Mouse (Mus musculus): Measurements from ENCODE around the gene Vamp1. TPM values are rescaled to one million over a fixed set of nuclear protein-coding genes. Genes with fewer than 3 reads are reported as not detected.
A peak's percentile ranks its signal among the peaks of the same experiment; 100 is the strongest.

The Vamp1 gene
- polyA plus RNA-seq, 1 experiment from 2014 or later = 8.8 TPM

- Histone ChIP-seq H3K9ac (replicated peaks) (peak overlapping the region; percentile 75), H3K27ac (peak overlapping the region; percentile 88; the same call in 1 of the 2 replicates), H3K4me1 (replicated peaks) (peaks cover 35% of the 10 kb centered on the region), H3K27me3 (no peaks in the 10 kb centered on the region), H3K9me3 (no peaks in the 10 kb centered on the region), H3K36me3 (peaks cover 55% of the 10 kb centered on the region), H3K4me3 (replicated peaks) (peak overlapping the region; percentile 72), H3K4me2 (replicated peaks) (peak overlapping the region; percentile 90)
- no peak for ATAC-seq
Observed at GRCm38 (mm10) chr6:125190816-125191215, 24.5 kb upstream of the Vamp1 start.

GRCm38 (mm10) chr6:125191332-125192015, 23.9 kb upstream of the Vamp1 start, which contains the start of the genes Ncapd2 and Mrpl51:
Gene Ncapd2 (minus strand): TSS chr6:125191701.
Gene Mrpl51 (plus strand): TSS chr6:125191801.
- WGBS = under 1% methylated on average over 54 of the region's 54 CpGs
- H3K9me3 ChIP-seq = no peaks in the 10 kb centered on the region
- peak; percentile 98 for ATAC-seq
- H3K4me2 ChIP-seq (replicated peaks) = peak within 1 kb of the TSS; percentile 90
- H3K27me3 ChIP-seq = no peaks in the 10 kb centered on the region
- peak within 1 kb of the TSS; percentile 83 for H3K9ac ChIP-seq (replicated peaks)
- H3K4me3 ChIP-seq (replicated peaks) = peak within 1 kb of the TSS; percentile 72
- H3K36me3 ChIP-seq = peaks cover 48% of the 10 kb centered on the region
- H3K27ac ChIP-seq = peak within 1 kb of the TSS; percentile 100
- peaks cover 39% of the 10 kb centered on the region for H3K4me1 ChIP-seq (replicated peaks)

GRCm38 (mm10) chr6:125192016-125192714, 23.2 kb upstream of the Vamp1 start:
- under 1% methylated on average over 34 of the region's 34 CpGs for WGBS
- Histone ChIP-seq H3K9ac (replicated peaks) (peak overlapping the region; percentile 83), H3K27me3 (no peaks in the 10 kb centered on the region), H3K4me2 (replicated peaks) (peak overlapping the region; percentile 90), H3K9me3 (no peaks in the 10 kb centered on the region), H3K4me1 (replicated peaks) (peaks cover 39% of the 10 kb centered on the region), H3K4me3 (replicated peaks) (peak overlapping the region; percentile 72), H3K36me3 (peaks cover 42% of the 10 kb centered on the region), H3K27ac (peak overlapping the region; percentile 100)
- ATAC-seq = peak; percentile 96

- WGBS = 52% methylated on average over 5 of the region's 5 CpGs
- Histone ChIP-seq H3K4me1 (replicated peaks) (peaks cover 39% of the 10 kb centered on the region), H3K4me3 (replicated peaks) (peak overlapping the region; percentile 72), H3K27ac (peak overlapping the region; percentile 100; the same call in 1 of the 2 replicates), H3K9me3 (no peaks in the 10 kb centered on the region), H3K9ac (replicated peaks) (peak overlapping the region; percentile 83), H3K27me3 (no peaks in the 10 kb centered on the region), H3K4me2 (replicated peaks) (peak overlapping the region; percentile 90), H3K36me3 (peaks cover 35% of the 10 kb centered on the region)
- ATAC-seq = no peak
Observed at GRCm38 (mm10) chr6:125192841-125193240, 22.5 kb upstream of the Vamp1 start.

- Histone ChIP-seq H3K4me1 (replicated peaks) (peaks cover 39% of the 10 kb centered on the region), H3K27me3 (no peaks in the 10 kb centered on the region), H3K9me3 (no peaks in the 10 kb centered on the region), H3K4me3 (replicated peaks) (no peak overlapping the region), H3K9ac (replicated peaks) (no peak overlapping the region), H3K4me2 (replicated peaks) (peak overlapping the region; percentile 90; the same call in 1 of the 2 replicates), H3K36me3 (peaks cover 32% of the 10 kb centered on the region), H3K27ac (no peak overlapping the region)
- whole genome bisulfite sequencing = 81% methylated on average over 7 of the region's 7 CpGs
- ATAC-seq = no peak
Observed at GRCm38 (mm10) chr6:125193390-125193789, 22.0 kb upstream of the Vamp1 start.

GRCm38 (mm10) chr6:125195541-125196075, 19.7 kb upstream of the Vamp1 start:
- H3K36me3 ChIP-seq = peaks cover 19% of the 10 kb centered on the region
- H3K9ac ChIP-seq (replicated peaks) = no peak overlapping the region
- no peaks in the 10 kb centered on the region for H3K9me3 ChIP-seq
- H3K4me2 ChIP-seq (replicated peaks) = no peak overlapping the region
- no peak for ATAC-seq
- WGBS = 30% methylated on average over 1 of the region's 1 CpGs
- no peak overlapping the region for H3K4me3 ChIP-seq (replicated peaks)
- H3K27me3 ChIP-seq = no peaks in the 10 kb centered on the region
- H3K27ac ChIP-seq = no peak overlapping the region
- H3K4me1 ChIP-seq (replicated peaks) = peaks cover 25% of the 10 kb centered on the region

GRCm38 (mm10) chr6:125196301-125196700, 19.1 kb upstream of the Vamp1 start:
- no peak overlapping the region for H3K4me3 ChIP-seq (replicated peaks)
- H3K36me3 ChIP-seq = peaks cover 19% of the 10 kb centered on the region
- no peaks in the 10 kb centered on the region for H3K27me3 ChIP-seq
- H3K4me1 ChIP-seq (replicated peaks) = peaks cover 23% of the 10 kb centered on the region
- no peak overlapping the region for H3K27ac ChIP-seq
- no peak overlapping the region for H3K4me2 ChIP-seq (replicated peaks)
- ATAC-seq = no peak
- no peaks in the 10 kb centered on the region for H3K9me3 ChIP-seq
- no peak overlapping the region for H3K9ac ChIP-seq (replicated peaks)
- WGBS = 28% methylated on average over 3 of the region's 3 CpGs

- 84% methylated on average over 5 of the region's 5 CpGs for WGBS
- H3K9ac ChIP-seq (replicated peaks) = no peak overlapping the region
- H3K27me3 ChIP-seq = no peaks in the 10 kb centered on the region
- no peak overlapping the region for H3K27ac ChIP-seq
- no peak for ATAC-seq
- H3K36me3 ChIP-seq = peaks cover 19% of the 10 kb centered on the region
- no peak overlapping the region for H3K4me2 ChIP-seq (replicated peaks)
- no peak overlapping the region for H3K4me3 ChIP-seq (replicated peaks)
- H3K4me1 ChIP-seq (replicated peaks) = peaks cover 23% of the 10 kb centered on the region
- H3K9me3 ChIP-seq = no peaks in the 10 kb centered on the region
Observed at GRCm38 (mm10) chr6:125197166-125197565, 18.2 kb upstream of the Vamp1 start.

- H3K36me3 ChIP-seq = no peaks in the 10 kb centered on the region
- H3K27me3 ChIP-seq = peaks cover 30% of the 10 kb centered on the region
- H3K9me3 ChIP-seq = no peaks in the 10 kb centered on the region
- no peak for ATAC-seq
- no peak overlapping the region for H3K9ac ChIP-seq (replicated peaks)
- no peaks in the 10 kb centered on the region for H3K4me1 ChIP-seq (replicated peaks)
- no peak overlapping the region for H3K4me2 ChIP-seq (replicated peaks)
- no peak overlapping the region for H3K27ac ChIP-seq
- 79% methylated on average over 1 of the region's 1 CpGs for WGBS
- H3K4me3 ChIP-seq (replicated peaks) = no peak overlapping the region
Observed at GRCm38 (mm10) chr6:125210436-125210835, 4.9 kb upstream of the Vamp1 start.

GRCm38 (mm10) chr6:125212621-125213020, 2.7 kb upstream of the Vamp1 start:
- Histone ChIP-seq H3K4me1 (replicated peaks) (peaks cover 11% of the 10 kb centered on the region), H3K4me3 (replicated peaks) (no peak overlapping the region), H3K27me3 (peaks cover 37% of the 10 kb centered on the region), H3K9ac (replicated peaks) (no peak overlapping the region), H3K27ac (no peak overlapping the region), H3K4me2 (replicated peaks) (no peak overlapping the region), H3K9me3 (no peaks in the 10 kb centered on the region), H3K36me3 (no peaks in the 10 kb centered on the region)
- no peak for ATAC-seq
- WGBS = 56% methylated on average over 2 of the region's 2 CpGs

GRCm38 (mm10) chr6:125213129-125213528, 2.2 kb upstream of the Vamp1 start:
- no peak overlapping the region for H3K4me2 ChIP-seq (replicated peaks)

GRCm38 (mm10) chr6:125213715-125214114, 1.6 kb upstream of the Vamp1 start:
- ATAC-seq = no peak
- 79% methylated on average over 6 of the region's 6 CpGs for WGBS
- Histone ChIP-seq H3K9me3 (no peaks in the 10 kb centered on the region), H3K4me1 (replicated peaks) (peaks cover 11% of the 10 kb centered on the region), H3K36me3 (no peaks in the 10 kb centered on the region), H3K9ac (replicated peaks) (no peak overlapping the region), H3K4me2 (replicated peaks) (no peak overlapping the region), H3K27ac (no peak overlapping the region), H3K27me3 (peaks cover 37% of the 10 kb centered on the region), H3K4me3 (replicated peaks) (no peak overlapping the region)

More at GRCm38 (mm10) chr6:125213129-125213528, 2.2 kb upstream of the Vamp1 start:
- Histone ChIP-seq H3K4me1 (replicated peaks) (peaks cover 11% of the 10 kb centered on the region), H3K4me3 (replicated peaks) (no peak overlapping the region), H3K27ac (no peak overlapping the region), H3K9ac (replicated peaks) (no peak overlapping the region), H3K9me3 (no peaks in the 10 kb centered on the region), H3K36me3 (no peaks in the 10 kb centered on the region), H3K27me3 (peaks cover 37% of the 10 kb centered on the region)
- no peak for ATAC-seq
- 76% methylated on average over 6 of the region's 6 CpGs for WGBS

Data from midbrain, embryonic 13.5 days (tissue).